Mouse (Mus musculus) Muller cell, postnatal 12 days (primary cell): ENCODE data around the gene Orai1.
A peak's percentile ranks its signal among the peaks of the same experiment; 100 is the strongest.

ENCODE experiments used
- DNase-seq: peaks from one replicate; pipeline ENCODE4 v3.0.0-alpha.2; 2015; ENCODE audit errors: inconsistent ontology term

The Orai1 gene

DNA sequence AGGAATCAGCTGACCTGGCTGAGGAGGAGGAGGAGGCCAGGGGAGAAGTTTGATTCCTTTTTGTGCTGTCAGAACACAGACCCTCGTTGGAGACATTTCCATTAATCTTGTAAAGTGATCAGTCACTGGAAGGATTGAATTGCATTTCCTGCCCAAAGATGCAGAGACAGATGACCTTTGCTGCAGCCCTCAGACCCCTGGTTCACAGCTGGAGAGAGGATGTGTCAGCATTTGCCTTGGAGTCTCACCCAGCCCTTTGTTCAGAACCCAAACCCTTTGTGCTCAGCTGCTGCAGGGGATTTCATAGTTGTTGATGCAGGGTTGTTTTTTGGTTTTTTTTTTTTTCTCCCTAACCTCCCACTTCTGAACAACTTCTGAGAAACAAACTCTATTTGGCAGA is 20.0 kb upstream of the Orai1 start:
- no peak for DNase-seq

DNA sequence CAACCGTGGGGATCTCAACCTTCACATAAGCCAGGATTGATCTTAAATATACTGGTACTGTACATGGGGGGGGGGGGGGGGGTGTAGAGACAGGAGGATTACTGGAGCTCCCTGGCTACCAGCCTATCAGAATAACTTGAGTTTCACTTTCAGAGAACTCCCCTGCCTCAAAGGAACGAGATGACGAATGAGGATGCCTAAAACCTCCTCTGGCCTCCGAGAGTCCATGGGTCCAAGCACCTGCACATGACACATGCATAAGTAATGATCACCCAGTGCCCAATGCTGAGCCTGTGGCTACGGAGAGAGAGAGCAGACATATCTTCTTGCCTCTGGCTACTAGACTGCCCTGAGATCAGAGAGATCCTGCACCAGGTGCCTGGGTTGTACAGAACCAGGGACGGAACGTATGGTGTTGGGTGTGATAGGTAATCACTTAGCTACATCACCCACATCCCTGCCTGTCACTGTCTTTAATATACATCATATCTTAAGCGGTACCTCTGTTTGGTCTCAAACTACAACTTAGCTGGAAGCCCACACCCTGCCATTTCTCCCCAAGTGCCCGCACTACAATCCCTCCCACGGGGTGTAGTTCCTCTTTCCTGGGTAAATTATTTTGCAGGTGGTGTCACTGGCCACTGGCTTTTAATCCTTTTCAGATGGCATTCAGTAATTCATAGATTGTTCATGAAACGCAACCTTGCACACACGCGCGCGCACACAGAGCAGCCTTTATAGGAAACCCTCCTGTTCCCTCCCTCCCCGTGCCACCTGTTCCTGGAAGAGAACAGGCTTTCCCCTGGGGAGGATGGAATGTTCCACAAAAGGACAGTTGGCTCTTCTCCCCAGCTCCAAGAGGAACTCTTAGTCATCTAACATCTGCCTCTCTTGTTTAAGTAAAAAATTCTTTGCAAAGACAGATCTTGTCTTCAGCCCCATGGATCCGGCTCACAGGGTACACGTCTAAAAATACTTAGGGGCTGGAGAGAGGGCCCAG is 17.4 kb upstream of the Orai1 start:
- no peak for DNase-seq

DNA sequence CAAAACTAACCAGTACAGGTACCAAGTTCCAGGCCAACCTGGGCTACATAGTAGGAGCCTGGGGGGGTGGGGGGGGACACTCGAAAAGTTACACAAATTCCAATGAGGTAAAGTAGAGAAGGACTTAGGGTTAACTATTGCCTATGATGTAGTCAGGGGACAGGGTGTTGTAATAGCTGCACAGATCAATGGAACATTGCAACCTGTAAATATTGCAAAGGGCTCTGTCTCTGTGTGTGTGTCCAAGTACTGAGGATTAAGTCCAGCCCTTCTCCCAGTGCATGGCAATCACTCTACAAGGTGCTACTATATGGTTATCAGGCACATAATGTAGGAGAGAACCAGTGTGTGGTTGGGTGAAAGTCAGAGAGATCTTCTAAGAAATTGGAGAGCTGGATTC is 14.0 kb upstream of the Orai1 start:
- no peak for DNase-seq

DNA sequence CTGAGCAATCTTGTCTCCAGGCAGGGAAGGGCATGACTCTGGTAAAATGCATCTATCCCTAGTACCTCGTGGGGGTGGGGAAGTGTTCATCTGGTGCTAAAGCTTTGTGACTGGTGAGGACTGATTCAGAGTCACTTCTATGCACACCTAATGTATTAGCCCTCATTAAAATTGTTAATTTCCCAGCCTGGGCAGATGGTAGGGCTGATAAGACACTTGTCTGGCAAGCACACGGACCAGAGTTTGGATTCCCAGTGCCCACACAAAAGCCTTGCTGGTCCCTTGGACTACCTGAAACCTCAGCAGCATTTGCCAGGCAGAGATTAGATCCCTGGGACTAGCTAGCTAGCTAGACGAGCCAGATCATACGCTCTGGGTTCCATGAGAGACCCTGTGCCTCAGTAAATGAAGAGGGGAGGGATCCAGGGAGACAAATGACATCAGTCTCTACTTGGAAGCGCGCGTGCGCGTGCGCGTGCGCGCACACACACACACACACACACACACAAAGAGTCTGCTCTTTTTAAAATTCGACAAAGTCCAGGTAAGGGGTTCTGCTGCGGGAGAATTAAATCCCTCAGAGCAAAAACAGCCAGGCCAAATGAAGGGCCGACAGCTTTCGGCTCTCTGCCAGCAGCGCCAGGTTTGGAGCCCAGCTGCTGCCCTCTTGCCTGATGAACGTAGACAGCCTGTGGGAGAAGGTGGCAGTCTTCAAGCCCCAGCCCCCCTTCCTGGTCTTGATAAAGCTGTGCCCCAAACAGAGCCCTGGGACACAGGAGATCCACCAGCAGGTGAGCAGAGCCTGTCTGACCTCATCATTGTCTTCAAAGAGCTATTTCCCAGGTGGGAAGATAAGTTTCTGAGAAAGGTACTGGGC is 8.9 kb upstream of the Orai1 start:
- DNase-seq: no peak

DNA sequence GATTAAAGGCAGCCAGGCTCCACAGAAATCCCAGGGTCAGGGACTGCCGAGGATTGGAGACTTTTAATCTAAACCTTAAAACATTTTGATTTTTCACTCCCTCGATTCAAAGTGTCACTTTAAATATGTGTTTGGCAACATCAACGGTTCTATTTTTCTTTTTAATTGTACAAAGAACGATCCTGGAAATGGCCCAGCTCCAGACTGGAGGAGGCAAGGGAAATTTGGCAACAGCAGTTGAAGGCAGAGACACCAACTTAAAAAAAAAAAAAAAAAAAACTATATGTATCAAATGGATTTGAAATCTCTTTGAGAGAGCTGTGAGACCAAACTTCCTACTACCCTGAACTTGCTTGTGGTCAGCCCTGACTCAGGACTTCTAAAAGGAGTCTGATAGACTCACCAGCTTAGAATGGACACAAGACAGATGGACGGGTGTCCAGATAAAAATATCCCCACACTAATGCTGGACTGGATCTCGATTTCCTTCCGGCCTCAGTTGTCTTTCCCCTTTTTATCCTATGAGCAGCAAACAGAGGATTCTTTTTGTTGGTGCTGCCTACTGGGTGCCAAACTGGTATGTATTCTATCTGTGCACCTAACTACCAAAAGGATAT is 5.9 kb upstream of the Orai1 start:
- DNase-seq: no peak

DNA sequence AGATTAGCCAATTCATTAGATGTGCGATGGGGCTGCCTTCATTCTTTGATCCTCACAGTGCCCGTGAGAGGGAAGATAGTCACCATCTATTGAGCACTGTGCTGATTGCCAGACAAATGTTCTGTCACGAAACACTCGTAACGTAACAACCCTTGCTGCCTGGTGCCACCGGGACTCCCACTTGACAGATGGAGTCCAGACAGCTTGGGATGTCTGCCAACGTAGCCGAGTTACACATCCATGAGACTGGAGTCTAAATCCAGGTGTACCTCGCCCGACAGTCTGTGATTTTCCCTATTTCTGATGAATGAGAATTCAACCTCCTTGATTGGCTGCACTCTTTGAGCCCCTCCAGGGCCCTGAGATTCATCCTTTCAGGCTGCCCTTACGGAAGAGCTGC is 5.0 kb upstream of the Orai1 start:
- no peak for DNase-seq

DNA sequence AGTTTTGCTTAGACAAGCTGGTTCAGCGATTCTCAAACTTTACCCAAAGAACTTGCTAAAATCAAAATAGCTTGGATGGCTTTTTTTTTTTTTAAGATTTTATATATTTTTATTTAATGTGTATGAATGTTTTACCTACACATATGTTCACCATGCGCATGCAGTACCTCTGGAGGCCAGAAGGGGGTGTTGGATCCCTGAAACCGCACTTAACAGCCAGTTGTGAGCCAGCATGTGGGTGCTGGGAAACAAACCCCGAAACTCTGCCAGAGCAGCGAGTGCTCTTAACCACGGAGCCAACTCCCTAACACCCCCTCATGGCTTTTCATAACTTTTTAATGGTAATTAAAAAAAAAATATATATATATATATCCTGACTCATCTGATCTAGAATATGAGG is 4.1 kb upstream of the Orai1 start:
- no peak for DNase-seq

DNA sequence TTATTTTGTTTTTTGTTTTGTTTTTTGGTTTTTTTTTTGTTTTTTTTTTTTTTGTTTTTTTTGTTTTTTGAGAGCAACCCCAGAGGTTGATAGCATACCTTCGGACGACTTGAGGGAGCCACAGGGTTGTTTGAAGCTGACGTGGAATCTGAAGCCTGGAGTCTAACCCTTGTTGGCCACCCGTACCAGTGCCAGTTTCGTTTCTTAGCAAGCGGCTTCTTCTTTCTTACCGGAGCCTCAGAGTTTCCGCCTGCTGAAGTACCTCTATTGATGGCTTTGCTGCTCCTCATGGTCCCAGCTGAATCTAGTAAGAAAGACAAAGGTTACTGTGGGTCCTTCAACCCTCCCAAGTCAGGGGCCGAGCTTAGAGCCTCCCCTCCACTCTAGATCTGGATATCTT is 3.2 kb upstream of the Orai1 start:
- DNase-seq: no peak

DNA sequence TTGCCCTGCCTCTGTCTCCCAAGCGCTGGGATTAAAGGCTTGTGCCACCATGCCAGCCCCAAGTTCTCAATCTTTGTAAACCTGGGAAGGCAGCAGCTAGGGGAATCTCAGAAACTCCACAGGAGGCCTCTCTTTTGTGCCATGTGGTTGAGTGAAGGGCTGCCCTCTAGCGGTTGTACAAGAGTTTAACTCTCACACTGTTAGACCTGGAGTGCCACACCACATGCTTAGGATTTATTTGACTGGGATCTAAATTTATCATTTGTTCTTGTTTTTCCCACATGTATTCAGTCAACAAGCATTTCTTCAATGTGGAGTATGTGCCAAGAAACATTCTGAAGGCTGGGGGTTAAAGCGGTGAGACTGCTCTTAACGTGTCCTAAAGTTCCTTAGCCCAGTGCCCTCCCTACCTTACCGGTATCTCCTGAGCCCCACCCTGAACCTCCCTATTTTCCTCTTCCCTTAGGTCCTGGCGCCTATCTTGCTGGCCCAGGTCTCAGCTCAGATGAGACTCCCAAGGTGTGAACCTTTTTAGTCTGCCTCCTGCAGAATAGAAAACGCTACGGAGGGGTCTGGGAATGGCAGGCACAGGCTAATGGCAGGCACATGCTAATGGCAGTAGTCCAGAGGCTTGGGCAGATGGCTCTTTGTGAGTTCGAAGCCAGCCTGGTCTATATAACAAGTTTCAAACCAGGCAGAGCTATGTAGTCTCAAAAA is 1.1 kb upstream of the Orai1 start:
- peak; percentile 63 for DNase-seq

DNA sequence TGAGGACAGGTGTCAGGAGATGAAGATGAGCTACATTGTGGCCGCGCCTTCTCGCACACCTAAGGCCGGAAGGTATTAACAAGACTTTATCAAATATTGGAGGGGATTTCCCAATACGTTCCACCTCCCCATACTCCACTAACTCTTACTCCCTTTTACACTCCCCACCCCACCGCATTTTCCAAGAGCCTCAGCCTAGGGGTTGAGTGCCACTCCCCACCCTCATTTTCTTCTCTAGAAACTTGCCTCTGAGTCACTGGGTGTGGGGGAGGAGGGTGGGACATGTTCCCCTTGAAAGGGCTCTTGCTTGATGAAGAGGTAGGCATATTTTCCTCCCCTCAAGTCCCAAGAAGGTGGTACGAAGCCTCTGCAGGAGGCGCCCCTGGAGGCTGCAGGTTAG is 1.0 kb downstream of the Orai1 start:
- peak; percentile 47 for DNase-seq

DNA sequence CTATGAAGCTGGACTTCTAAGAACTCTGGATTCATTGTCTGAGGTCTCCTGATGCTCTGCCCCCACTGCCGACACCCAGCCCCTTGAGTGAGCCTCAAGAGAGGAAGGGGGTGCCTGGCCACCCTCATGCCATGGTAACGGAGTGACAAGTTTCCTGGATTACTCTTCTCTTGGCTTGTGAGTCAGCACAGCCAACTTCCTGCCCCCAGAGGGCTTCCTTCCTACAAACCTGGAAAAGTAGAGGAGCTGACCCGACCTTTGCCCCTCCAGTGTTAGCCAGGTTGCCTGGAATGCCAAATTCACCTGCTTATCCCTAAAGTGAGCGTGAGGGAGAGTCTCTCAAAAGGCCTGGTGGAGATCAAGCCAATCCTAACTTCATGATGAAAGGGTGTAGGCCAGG is 2.6 kb downstream of the Orai1 start:
- no peak for DNase-seq

DNA sequence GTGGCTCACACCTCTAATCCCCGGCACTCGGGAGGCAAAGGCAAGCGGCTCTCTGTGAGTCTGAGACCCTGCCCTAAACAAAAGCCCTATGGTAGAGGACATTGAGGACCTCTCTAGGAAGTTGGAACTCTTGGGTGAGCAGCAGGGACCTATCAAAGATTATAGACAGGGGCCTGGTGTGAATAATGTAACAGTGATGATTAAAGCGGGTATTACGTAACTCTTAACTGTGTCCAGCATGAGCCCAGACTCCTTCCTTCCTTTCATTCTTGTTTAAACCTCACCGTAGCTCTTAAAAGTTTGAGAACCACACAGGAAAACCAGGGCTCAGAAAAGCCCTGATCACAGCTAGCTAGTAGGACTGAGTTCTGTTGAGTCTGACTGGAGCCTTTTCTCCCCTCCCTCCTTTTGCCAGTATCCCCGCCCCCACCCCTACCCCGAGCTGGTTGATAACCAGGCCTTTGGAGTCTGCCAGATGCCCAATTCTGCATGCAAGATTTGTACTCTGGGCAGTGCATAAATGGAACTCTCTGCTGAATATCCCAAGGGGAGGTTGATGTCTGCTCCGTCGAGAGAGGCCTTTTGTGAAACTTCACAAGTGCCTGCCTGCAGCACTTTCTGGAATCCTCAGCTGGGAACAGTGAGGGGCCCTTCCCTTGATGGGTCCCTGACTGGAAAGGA is 4.6 kb downstream of the Orai1 start:
- DNase-seq: peak; percentile 79

DNA sequence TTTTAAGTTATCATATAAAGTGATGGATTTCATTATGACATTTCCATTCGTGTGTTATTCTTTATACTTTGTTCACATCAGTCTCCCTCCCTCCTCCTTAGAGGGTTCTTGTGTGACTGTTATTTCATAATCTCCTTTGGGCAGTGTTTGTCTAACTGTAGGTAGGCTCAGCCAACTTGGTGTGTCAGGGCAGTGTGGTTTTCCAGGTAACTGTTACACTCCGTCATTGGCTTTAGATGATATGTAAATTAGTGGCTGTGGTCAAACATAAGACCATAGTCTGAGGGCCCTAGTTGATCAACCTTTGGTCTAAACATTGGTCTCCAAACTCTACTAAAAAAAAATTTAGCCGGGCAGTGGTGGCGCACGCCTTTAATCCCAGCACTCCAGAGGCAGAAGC is 5.6 kb downstream of the Orai1 start:
- no peak for DNase-seq

DNA sequence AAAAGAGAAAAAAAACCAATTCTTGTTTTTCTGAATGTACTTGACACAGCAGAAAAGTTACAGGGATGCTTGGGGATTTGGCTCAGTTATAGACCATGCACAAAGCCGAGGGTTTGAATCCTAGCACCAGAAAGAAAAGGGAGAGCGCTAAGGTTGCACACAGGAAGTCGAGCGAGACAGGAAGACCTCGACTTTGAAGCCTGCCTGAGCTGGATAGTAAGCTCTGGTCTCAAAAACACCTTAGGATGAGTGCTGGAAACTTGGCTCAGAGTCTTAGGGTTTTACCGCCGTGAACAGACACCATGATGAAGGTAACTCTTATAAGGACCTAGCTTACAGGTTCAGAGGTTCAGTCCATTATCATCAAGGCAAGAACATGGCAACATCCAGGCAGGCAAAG is 6.6 kb downstream of the Orai1 start:
- DNase-seq: no peak

DNA sequence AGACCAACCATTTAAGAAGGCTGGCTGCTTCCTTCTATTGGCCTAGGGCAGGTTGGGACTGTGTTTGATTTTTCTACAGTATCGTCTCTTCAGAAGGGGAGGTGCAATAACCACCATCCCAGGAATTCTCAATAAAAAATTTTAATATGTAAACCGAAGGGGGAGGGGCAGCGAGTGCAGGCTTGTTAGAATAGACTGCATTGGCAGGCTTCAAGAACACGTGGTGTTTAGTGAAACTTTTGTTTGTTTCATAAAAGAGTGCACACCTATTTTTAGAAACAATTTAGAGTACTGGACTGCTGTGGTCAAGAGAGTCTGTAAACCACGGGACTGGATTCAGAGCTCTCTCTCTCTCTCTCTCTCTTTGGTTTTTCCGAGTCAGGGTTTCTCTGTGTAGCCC is 8.2 kb downstream of the Orai1 start:
- no peak for DNase-seq

DNA sequence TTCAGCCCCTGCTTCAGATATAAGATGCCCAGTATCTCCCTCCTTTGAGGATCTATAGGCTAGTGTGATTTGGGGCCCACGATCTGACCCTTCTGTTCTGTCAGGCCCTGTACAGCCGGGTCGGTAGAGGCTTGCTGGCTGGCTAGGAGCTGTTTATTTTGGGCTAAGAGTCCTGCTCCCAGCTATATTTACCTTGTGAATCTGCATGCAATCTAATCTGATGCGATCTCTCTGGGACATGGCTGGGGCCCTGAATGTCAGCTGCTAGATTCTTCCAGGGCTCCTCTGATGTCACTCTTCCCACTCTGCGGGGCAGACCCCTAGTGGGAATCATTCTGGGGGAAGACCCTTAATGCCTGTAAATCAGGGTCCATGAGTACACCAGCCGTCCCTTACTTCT is 9.4 kb downstream of the Orai1 start:
- no peak for DNase-seq

DNA sequence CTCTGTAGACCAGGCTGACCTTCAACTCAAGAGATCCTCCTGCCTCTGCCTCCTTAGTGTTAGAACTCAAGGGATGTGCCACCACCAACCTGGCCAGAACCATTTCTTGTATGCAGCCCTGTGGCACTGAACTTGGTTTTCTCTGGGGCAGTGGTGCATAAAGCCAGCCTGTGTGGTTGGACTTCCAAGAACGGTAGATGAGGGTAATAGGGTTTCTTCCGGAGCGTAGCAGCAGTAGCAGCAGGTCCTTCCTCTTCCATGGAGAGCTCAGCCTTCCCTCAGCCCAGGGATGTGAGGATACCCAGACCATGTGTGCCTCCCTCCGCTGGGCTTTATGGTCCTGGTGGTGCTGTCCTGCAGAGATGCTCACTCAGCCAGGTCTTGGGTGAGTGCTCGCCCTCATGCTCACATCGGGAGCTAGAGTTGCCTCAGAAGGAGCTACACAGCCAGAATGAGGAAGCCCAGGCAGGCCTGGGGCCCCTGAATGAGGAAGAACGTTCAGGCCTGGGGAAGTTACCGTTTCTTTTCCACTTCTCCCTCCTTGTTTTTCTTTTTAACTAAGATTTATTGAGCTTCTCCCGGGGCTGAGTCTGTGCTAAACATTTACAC is 10.2 kb downstream of the Orai1 start:
- DNase-seq: no peak

DNA sequence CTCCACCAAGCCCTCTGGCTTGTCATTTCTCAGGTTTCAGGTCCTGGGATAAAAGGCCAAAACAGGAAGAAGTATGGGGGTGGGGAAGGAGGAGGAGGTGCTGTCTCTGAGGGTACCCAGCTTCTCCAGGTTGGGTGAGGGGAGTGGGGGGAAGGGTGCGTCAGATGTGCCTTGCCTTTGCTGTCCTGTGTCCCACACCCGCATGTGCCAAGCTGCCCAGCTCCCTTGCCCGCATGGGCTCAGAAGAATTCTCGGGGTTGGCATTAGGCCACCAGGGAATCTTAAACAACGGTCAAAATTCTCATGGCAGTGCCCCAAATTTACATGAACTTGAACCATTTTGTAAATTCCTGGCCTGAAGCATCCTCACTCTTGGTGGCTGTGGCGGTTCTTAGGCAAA is 11.5 kb downstream of the Orai1 start:
- no peak for DNase-seq

DNA sequence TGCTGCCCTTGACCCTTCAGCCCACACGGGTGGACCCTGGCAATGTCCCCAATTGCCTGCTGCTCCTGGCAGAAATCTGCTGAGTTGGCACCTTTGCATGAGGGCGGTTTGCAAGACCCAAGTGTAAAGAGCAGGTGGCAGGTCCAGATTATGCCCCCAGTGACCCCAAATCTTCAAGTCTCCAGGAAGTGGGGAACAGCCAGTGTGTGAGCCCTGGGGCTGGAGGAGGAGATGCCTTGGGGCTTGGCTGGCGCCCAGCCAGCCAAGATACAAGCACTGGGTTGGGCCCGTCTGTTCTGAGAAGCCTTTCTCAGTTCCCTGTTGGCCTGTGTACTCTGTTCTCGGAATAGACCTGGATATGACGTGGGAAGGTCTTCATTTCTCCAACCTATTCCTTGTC is 12.6 kb downstream of the Orai1 start:
- no peak for DNase-seq

DNA sequence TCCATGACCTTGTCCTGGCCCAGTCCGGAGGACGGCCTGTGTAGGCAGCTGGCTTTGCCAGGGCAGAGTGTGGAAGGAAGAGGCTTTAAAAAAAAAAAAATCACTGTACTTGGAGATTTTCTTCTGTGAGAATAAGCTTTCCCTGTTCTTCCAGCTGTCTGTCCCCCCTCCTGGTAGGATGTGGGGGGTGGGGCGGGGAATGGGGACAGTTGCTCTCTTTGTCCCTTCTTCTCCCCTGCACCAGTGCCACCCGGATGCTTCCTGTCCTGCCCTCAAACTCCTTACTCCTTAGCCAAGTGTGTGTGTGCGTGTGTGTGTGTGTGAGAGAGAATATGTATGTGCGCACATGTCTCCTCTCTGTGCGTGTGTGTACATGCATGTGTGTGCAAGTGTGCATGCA is 14.9 kb downstream of the Orai1 start:
- DNase-seq: no peak

DNA sequence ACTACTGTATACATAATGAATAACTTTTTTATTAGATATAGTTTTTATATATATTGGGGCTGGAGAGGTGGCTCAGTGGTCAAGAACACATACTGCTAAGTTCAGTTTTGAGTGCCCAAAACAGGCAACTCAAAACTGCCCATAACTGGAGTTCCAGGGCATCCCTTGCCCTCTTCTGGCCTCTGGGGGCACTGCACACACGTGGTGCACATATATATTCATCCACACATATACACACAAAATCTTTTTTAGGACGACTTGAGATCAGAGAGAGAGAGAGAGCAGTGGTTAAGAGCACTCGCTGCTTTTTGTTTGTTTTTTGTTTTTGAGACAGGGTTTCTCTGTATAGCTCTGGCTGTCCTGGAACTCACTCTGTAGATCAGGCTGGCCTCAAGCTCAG is 16.4 kb downstream of the Orai1 start:
- no peak for DNase-seq
